Mouse (Mus musculus) olfactory bulb, adult 2 months (tissue): ENCODE results near the gene Sectm1a.
"Not testable (repeated sequence)": the region's sequence is repeated elsewhere in the genome, so short reads cannot be mapped to it uniquely, and the experiment has no call there.

Experiments used
- CTCF ChIP-seq: fragments of 200-500 bp; IDR thresholded peaks from 2 replicates; pipeline ENCODE4 v1.5.1; 2012; ENCODE audit warnings: low read depth, mild to moderate bottlenecking, low read length, moderate library complexity; ENCODE audit not compliant: insufficient read depth
- POLR2A ChIP-seq: fragments of 200-500 bp; IDR thresholded peaks from 2 replicates; pipeline ENCODE4 v1.6.1; 2012; ENCODE audit warnings: mild to moderate bottlenecking, low read depth, low read length, moderate library complexity; ENCODE audit not compliant: insufficient read depth

GRCm38 (mm10) chr11:121107242-121107641, 26.2 kb upstream of the Sectm1a start:
- TF ChIP-seq CTCF, POLR2A: not testable (repeated sequence)
